Mouse (Mus musculus): Measurements from ENCODE around the gene Egflam. TPM values are rescaled to one million over a fixed set of nuclear protein-coding genes. Genes with fewer than 3 reads are reported as not detected.

The Egflam gene
- polyA plus RNA-seq, 1 experiment from 2014 or later, result 11.4 TPM

DNA sequence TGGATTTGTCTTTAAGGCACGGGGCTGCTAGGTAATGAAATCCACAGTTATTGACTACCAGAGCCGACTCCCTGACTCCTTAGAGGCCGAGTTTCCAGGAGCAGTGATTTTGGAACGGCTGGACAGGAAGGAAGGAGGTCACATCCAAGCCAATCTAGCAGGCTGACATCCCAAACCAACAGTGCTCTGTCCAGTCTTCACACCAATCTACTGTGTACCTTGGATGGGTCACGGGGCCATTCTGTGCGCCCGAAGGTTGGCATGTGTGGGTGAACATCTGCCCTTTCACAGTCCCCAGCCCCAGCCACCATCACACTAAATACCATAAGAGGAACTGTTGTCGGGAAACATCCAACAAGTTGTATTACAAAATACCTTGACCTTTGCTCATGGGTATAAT lies 150.9 kb downstream of the Egflam start:
- H3K4me1 ChIP-seq (replicated peaks), result peaks cover 3% of the 10 kb centered on the region
- H3K9me3 ChIP-seq (replicated peaks), result no peaks in the 10 kb centered on the region
- H3K9ac ChIP-seq, result no peak overlapping the region
- no peaks in the 10 kb centered on the region for H3K36me3 ChIP-seq
- WGBS, result 80% methylated on average over 8 of the region's 8 CpGs
- ATAC-seq (replicated peaks; ENCODE audit: insufficient number of reproducible peaks, insufficient read depth, low FRiP score, low read depth), result no peak
- no peaks in the 10 kb centered on the region for H3K27me3 ChIP-seq
- H3K27ac ChIP-seq, result no peak overlapping the region
- H3K4me3 ChIP-seq, result no peak overlapping the region
- no peak overlapping the region for H3K4me2 ChIP-seq

DNA sequence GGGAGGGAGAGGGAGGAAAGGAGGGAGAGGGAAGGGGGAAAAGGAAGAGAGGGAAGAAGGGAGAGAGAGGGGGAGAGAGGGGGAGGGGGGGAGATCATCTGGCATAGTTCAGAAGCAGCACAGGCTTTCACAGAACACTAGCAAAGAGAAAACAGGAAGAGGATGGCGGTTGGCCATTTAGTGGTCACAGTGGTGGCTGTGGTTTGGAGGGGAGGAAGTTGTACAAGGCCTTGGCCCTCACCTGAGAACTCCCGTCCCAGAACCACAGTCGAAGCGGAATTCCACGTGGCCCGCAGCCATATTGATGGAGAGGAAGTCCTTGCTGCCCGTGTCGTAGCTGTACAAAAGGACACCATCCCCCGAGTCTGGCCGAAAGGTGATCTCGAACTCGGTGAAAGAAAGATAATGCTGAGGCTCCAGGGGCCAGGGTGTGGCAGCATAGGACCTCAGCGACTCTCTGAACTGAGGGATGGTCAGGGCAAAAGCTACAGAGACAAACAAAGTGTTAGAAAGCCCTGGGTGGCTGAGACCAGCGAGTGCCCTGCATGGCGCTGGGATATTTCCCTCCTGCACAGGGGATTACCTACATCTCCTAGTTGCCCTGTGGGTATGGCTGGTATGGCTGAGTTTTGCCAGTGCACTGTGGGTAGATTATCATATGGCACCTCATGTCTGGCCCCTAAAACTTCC lies 155.9 kb downstream of the Egflam start:
- H3K27me3 ChIP-seq, result no peaks in the 10 kb centered on the region
- H3K36me3 ChIP-seq, result no peaks in the 10 kb centered on the region
- H3K9ac ChIP-seq, result no peak overlapping the region
- no peak overlapping the region for H3K4me2 ChIP-seq
- ATAC-seq (replicated peaks; ENCODE audit: insufficient number of reproducible peaks, insufficient read depth, low FRiP score, low read depth), result no peak
- 67% methylated on average over 15 of the region's 15 CpGs for WGBS
- H3K27ac ChIP-seq, result no peak overlapping the region
- no peak overlapping the region for H3K4me3 ChIP-seq
- H3K4me1 ChIP-seq (replicated peaks), result no peaks in the 10 kb centered on the region
- H3K9me3 ChIP-seq (replicated peaks), result no peaks in the 10 kb centered on the region

DNA sequence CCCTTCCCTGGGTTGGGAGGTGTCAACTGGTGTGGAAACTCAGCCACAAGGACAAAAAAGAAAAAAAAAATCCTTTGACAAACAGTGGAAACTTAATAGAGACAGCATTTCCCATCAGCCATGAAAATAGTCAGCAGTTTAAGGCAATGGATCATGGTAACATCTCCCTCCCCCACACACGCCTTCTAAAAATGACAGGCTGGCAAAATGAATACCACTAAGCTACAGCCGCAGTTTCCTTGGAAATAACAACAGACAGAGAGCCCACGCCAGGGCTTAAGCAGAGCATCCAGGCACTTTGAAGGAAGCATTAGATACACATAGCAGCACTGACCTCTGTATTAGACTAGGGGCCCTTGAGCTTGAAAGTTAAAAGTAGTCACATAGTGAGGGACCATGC lies 157.2 kb downstream of the Egflam start:
- H3K4me3 ChIP-seq, result no peak overlapping the region
- no peaks in the 10 kb centered on the region for H3K4me1 ChIP-seq (replicated peaks)
- H3K9ac ChIP-seq, result no peak overlapping the region
- ATAC-seq (replicated peaks; ENCODE audit: insufficient number of reproducible peaks, insufficient read depth, low FRiP score, low read depth), result no peak
- H3K36me3 ChIP-seq, result no peaks in the 10 kb centered on the region
- H3K27ac ChIP-seq, result no peak overlapping the region
- H3K4me2 ChIP-seq, result no peak overlapping the region
- no peaks in the 10 kb centered on the region for H3K27me3 ChIP-seq
- H3K9me3 ChIP-seq (replicated peaks), result no peaks in the 10 kb centered on the region
- 69% methylated on average over 3 of the region's 3 CpGs for WGBS

DNA sequence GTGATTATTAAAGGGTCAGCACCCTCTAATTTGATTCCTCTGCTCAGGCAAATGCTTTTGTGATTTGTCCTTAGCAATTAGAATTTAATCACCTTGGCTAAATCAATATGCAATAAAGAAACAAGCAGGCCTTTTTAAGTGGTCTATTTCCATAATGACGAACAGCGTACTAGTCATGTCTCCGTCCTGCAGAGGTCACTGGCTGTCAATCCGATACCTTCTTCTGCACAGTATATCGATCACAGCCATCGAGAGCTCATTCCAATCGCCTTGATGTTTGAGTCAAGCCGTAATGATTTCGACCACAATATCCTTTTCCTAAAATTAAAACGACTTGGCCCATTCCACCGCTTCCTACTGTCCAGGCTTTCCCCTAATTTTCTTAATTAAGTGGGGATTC lies 158.3 kb downstream of the Egflam start:
- Histone ChIP-seq H3K4me2 (no peak overlapping the region), H3K9ac (no peak overlapping the region), H3K27ac (no peak overlapping the region), H3K27me3 (no peaks in the 10 kb centered on the region), H3K9me3 (replicated peaks) (no peaks in the 10 kb centered on the region), H3K4me1 (replicated peaks) (no peaks in the 10 kb centered on the region), H3K36me3 (no peaks in the 10 kb centered on the region), H3K4me3 (no peak overlapping the region)
- no peak for ATAC-seq (replicated peaks; ENCODE audit: insufficient number of reproducible peaks, insufficient read depth, low FRiP score, low read depth)
- WGBS, result 93% methylated on average over 11 of the region's 11 CpGs

DNA sequence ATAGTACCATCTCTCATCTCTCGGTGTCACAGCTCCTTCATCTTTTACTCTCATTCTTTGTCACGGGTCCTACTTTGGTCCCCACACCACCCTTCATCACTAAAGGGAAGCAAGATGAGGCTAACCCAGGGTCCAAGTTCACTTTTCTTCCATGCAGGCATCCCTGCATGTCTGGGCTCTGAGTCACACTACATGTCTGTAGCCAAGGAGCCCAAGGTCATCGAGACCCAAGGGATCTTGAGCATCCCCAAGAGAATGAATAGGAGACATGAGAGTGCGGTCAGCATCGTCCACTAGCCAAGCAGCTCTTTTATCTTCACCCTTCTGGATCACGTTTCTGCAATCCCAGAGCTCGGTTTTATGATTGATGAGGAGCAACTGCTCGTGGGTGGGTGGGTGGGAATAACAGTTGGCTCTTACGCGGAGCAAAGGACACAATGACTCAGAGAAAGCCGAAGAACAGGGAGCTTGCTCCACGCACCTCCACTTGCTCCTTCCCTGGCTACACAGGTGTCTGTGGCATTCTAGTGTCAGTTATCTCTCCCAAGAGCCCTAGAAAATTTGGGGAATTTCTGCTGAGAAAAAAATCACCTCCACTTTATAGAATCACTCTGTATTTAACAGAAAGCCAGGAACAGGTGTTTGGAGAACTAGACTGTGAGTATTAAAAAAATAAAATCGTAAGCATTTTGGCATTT lies 164.7 kb downstream of the Egflam start:
- H3K4me3 ChIP-seq, result no peak overlapping the region
- no peak overlapping the region for H3K4me2 ChIP-seq
- no peaks in the 10 kb centered on the region for H3K4me1 ChIP-seq (replicated peaks)
- no peak overlapping the region for H3K9ac ChIP-seq
- ATAC-seq (replicated peaks; ENCODE audit: insufficient number of reproducible peaks, insufficient read depth, low FRiP score, low read depth), result no peak
- no peak overlapping the region for H3K27ac ChIP-seq
- no peaks in the 10 kb centered on the region for H3K9me3 ChIP-seq (replicated peaks)
- H3K27me3 ChIP-seq, result no peaks in the 10 kb centered on the region
- 72% methylated on average over 13 of the region's 13 CpGs for WGBS
- no peaks in the 10 kb centered on the region for H3K36me3 ChIP-seq

DNA sequence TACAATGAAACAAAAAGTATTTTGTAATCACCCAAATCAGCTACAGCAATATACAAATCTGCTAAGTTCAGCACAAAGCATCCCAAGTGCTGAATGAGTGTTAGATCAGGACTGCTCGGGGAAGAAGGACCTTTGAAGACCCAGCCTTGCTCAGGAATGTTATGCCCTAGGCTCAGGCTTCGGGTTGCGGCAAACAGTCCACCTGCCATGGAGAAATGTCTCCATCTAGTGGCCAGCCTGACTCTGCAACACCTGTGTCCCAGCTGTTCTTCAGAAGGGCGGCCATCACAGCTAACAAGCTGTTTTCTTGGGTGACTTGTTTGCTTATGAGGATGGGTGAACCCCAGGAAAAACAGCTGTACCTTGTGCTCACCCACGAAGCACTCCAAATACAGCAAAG lies 172.0 kb downstream of the Egflam start:
- Histone ChIP-seq H3K4me2 (no peak overlapping the region), H3K36me3 (no peaks in the 10 kb centered on the region), H3K27me3 (no peaks in the 10 kb centered on the region), H3K9ac (no peak overlapping the region), H3K9me3 (replicated peaks) (no peaks in the 10 kb centered on the region), H3K4me3 (no peak overlapping the region), H3K27ac (no peak overlapping the region), H3K4me1 (replicated peaks) (peaks cover 36% of the 10 kb centered on the region)
- ATAC-seq (replicated peaks; ENCODE audit: insufficient number of reproducible peaks, insufficient read depth, low FRiP score, low read depth), result peak; percentile 32; the same call in 1 of the 2 replicates
- under 1% methylated on average over 5 of the region's 5 CpGs for WGBS

DNA sequence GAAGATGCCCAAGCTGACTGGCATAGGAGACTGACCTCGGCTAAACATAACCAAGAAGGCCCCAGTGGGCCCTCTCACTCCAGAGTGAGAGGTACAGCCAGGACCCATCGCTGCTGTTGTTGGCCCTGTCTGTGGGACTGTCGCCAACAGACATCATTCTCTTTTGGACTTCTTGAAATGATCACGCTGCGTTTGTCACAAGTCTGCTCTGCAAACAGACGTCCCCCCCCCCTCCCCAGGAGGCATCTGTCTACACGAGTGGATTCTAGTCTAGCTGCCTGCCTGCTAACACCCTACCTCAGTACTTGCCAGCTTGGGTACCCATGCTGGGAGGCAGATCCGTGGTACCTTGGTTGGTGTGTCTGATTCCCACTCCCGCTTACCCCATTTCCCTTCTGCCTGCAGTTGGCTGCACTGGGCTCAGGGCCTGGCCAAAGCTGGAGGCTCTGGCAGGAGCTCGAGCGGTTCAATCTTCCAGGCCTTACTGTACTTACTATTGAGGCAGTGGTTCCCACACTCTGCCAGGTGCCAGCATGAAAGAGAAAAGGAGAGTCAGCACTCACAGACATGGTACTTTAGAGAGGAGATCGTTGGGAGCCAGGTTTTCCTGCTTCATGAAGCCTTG lies 173.9 kb downstream of the Egflam start:
- H3K36me3 ChIP-seq, result no peaks in the 10 kb centered on the region
- H3K9me3 ChIP-seq (replicated peaks), result no peaks in the 10 kb centered on the region
- peak overlapping the region; percentile 95 for H3K27ac ChIP-seq
- ATAC-seq (replicated peaks; ENCODE audit: insufficient number of reproducible peaks, insufficient read depth, low FRiP score, low read depth), result no peak
- WGBS, result 42% methylated on average over 12 of the region's 12 CpGs
- H3K4me2 ChIP-seq, result peak overlapping the region; percentile 61
- H3K27me3 ChIP-seq, result no peaks in the 10 kb centered on the region
- peaks cover 40% of the 10 kb centered on the region for H3K4me1 ChIP-seq (replicated peaks)
- 0 out of 2 replicates have a peak overlapping the region, but pooled peaks have one; percentile 31 for H3K9ac ChIP-seq
- H3K4me3 ChIP-seq, result peak overlapping the region; percentile 34; the same call in 1 of the 2 replicates

DNA sequence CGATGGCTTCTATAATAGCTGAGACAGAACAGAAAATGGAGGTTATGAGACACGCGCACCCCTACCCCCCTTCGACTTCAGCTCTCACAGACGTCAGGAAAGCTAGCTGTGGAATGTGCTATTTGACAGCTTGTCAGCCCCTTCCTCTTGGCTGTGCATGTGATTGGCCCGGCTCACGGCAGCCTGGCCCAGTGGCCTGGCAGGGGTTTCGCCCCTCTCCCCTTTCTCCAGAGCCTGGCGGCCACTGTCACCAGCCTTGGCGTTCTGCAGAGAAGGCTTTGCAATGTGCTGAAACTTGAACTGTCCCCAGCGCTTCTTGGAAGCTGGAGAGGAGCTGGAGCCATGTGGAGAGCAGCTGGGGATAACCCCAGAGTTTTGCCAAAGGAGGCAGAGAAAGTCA lies 175.4 kb downstream of the Egflam start:
- 18% methylated on average over 11 of the region's 11 CpGs for WGBS
- H3K9me3 ChIP-seq (replicated peaks), result no peaks in the 10 kb centered on the region

DNA sequence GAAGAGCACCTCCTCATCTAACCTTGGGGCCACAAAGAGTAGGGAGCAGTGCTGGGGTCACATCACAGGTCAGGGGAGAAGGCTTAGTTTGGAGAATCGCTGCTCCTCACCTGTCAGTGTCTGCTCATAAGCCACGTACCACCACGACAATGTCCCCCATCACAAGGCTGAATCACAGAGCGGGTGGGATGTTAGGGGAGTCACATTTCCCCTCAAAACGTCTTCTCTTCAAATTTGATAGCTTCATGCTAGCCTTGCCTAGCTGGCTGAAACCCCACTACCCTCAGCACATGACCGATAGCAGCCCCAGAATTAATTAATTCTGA lies 181.0 kb downstream of the Egflam start:
- ATAC-seq (replicated peaks; ENCODE audit: insufficient number of reproducible peaks, insufficient read depth, low FRiP score, low read depth), result no peak
- Histone ChIP-seq H3K4me2 (no peak overlapping the region), H3K27ac (0 out of 2 replicates have a peak overlapping the region, but pooled peaks have one; percentile 3), H3K27me3 (no peaks in the 10 kb centered on the region), H3K9me3 (replicated peaks) (no peaks in the 10 kb centered on the region), H3K9ac (no peak overlapping the region), H3K4me1 (replicated peaks) (peaks cover 31% of the 10 kb centered on the region), H3K4me3 (no peak overlapping the region), H3K36me3 (no peaks in the 10 kb centered on the region)
- 72% methylated on average over 6 of the region's 6 CpGs for WGBS

More for the DNA sequence above, 175.4 kb downstream of the Egflam start:
- Histone ChIP-seq H3K4me2 (peak overlapping the region; percentile 61), H3K9ac (peak overlapping the region; percentile 54), H3K36me3 (no peaks in the 10 kb centered on the region), H3K27ac (peak overlapping the region; percentile 95), H3K27me3 (no peaks in the 10 kb centered on the region), H3K4me1 (replicated peaks) (peaks cover 40% of the 10 kb centered on the region), H3K4me3 (peak overlapping the region; percentile 34)
- peak; percentile 89 for ATAC-seq (replicated peaks; ENCODE audit: insufficient number of reproducible peaks, insufficient read depth, low FRiP score, low read depth)

DNA sequence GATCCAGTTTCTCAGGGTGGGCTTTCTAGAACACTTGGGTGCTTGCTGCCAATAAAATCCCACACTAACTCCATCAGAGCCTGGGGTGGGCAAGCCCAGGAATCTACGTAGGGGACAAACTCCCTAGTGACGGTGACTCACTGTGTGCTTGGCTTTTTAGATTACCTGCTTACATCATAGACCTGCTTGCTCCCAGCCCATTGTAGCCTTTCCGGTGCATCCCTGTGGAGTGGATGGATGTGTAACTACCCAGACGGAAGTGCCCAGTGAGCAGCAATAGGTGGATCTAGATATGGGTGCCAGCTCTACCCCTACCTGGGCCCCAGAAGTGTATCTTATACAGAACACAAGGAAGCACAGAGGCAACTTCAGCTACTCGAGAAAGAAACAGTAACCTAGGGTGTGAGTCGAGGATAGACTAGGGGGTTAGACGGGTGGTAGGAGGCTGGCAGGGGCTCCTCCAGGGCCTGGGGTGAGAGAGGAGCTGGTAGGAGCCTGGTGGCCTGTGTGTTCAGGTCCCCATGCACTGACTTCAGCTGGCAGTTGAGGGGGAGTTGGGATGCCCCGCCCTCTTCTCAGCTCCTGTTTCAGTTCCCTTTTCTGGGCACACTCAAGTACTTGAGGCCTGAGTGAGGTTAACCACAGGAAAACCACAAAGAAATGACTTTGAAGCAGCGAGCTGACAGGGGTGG lies 181.5 kb downstream of the Egflam start:
- no peak overlapping the region for H3K4me2 ChIP-seq
- no peaks in the 10 kb centered on the region for H3K9me3 ChIP-seq (replicated peaks)
- no peaks in the 10 kb centered on the region for H3K36me3 ChIP-seq
- H3K9ac ChIP-seq, result no peak overlapping the region
- ATAC-seq (replicated peaks; ENCODE audit: insufficient number of reproducible peaks, insufficient read depth, low FRiP score, low read depth), result no peak
- no peaks in the 10 kb centered on the region for H3K27me3 ChIP-seq
- 0 out of 2 replicates have a peak overlapping the region, but pooled peaks have one; percentile 3 for H3K27ac ChIP-seq
- no peak overlapping the region for H3K4me3 ChIP-seq
- peaks cover 26% of the 10 kb centered on the region for H3K4me1 ChIP-seq (replicated peaks)
- 71% methylated on average over 9 of the region's 9 CpGs for WGBS

DNA sequence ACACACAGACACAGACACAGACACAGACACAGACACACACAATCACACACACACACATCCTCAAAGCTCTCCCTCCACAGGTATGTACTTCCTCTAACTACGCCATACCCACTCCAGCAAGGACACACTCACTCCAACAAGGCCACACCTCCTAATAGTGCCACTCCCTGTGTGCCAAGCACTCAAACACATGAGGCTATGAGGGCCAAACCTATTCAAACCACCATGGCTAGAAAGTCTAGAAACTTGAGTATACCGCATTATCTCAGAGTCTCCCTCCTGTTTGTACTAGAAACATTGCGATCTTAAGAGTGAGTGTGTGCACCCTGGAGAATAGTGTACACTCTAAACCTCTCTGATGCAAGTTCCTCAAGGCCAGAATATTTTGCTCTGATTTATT lies 182.3 kb downstream of the Egflam start:
- no peak for ATAC-seq (replicated peaks; ENCODE audit: insufficient number of reproducible peaks, insufficient read depth, low FRiP score, low read depth)
- Histone ChIP-seq H3K9ac (no peak overlapping the region), H3K9me3 (replicated peaks) (no peaks in the 10 kb centered on the region), H3K36me3 (no peaks in the 10 kb centered on the region), H3K27me3 (no peaks in the 10 kb centered on the region), H3K27ac (no peak overlapping the region), H3K4me3 (no peak overlapping the region), H3K4me2 (no peak overlapping the region), H3K4me1 (replicated peaks) (peaks cover 21% of the 10 kb centered on the region)
- 91% methylated on average over 3 of the region's 3 CpGs for WGBS
